Mouse (Mus musculus) heart, postnatal 25 days (tissue): ENCODE measurements around the gene D10Wsu102e. TPM values are rescaled to one million over a fixed set of nuclear protein-coding genes. Genes with fewer than 3 reads are reported as not detected.
"Not testable (repeated sequence)": the region's sequence is repeated elsewhere in the genome, so short reads cannot be mapped to it uniquely, and the experiment has no call there.

Source experiments
- DNase-seq: peaks from one replicate; pipeline ENCODE4 v3.0.0; 2022; ENCODE audit warnings: low spot score
- intact Hi-C: fragments of 180-260 bp; cut with DNase I; formaldehyde crosslinking; loops from one replicate; pipeline ENCODE4 v1.15.1; 2025
- total RNA-seq, 2 experiments: library from RNA; stranded (reverse); gene quantifications; 2 replicates each; pipeline ENCODE4 v1.2.3; 2021

D10Wsu102e gene
- total RNA-seq, 2 experiments from 2014 or later = 0.42 to 0.62 TPM

- DNase-seq = no peak
- intact Hi-C loops = no loop called here
Observed at GRCm38 (mm10) chr10:83380501-83380900, 20.5 kb downstream of the D10Wsu102e start.

DNA sequence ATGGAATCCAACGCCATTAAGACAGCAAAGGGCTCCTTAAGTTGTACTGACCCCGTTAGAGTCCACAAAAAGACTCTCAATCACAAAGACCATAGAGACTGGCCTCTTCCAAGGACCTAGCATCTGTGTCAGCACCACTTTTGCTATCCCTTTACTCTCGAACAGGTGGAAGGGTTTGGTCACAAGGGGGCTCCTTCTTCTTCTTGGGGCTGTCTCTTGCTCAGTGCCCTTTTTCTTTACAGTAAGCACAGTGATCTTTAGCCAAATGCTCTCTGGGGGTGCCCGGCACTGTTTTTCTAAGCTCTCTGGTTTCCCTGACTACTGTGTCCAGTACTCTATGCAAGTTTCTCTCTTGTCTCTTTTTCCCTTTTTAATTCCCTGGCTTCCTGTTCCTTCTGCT, 22.5 kb downstream of the D10Wsu102e start:
- intact Hi-C loops = no loop called here

GRCm38 (mm10) chr10:83382988-83383387, 23.0 kb downstream of the D10Wsu102e start:
- intact Hi-C loops = no loop called here
- no peak for DNase-seq

More for the DNA sequence above, 22.5 kb downstream of the D10Wsu102e start:
- no peak for DNase-seq

DNA sequence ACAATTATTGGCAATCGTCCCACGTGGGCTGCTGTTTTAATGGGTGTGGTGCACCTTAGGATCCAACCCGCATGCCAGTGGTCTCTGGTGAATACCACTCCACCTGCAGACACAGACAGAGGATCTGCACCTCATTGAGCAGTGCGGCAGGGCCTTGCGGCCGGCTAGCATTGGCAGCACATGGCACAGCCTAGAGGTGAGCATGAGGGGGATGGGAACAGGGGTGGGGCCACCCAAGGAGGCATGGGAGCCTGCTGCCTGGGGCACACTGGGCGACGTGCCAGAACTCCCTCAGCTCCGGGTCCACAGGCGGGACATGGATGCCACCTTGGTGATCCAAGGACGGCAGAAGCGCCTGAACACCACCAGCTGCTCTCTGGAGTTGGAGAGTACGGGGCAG, 23.8 kb downstream of the D10Wsu102e start:
- DNase-seq = no peak
- intact Hi-C loops = no loop called here

- no peak for DNase-seq
- intact Hi-C loops = no loop called here
Observed at GRCm38 (mm10) chr10:83384456-83385215, 24.6 kb downstream of the D10Wsu102e start.

DNA sequence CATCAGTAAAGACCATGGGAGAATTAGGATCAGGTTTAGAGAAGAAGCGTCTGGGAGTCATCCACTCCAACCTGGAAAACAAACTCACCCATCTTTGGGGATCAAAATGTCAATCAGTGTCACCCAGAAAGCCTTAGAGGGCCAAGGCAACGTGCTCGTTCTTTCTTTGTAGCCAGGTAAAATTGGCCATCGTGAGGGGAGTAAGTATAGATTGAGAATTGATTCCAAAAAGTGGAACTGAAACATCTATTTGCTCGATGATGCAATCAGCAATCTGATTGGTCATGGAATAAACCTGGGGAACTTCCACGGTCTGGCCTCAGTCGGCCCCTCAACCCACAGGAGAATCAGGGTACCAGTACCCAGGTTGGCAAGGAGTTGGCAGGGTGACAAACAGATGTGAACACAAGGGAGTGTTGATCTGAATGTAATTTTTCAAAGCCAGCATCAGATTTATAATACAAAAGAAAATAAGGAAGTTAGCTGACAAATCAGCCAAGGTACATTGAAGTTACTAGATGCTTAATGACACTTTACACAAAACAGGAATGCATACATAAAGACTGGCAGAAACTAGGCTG, 25.4 kb downstream of the D10Wsu102e start:
- no peak for DNase-seq
- intact Hi-C loops = no loop called here

- DNase-seq = no peak
- intact Hi-C loops = no loop called here
Observed at GRCm38 (mm10) chr10:83397336-83397735, 37.3 kb downstream of the D10Wsu102e start.

- DNase-seq, intact Hi-C loops: not testable (repeated sequence)
Observed at GRCm38 (mm10) chr10:83400896-83401295, 40.9 kb downstream of the D10Wsu102e start.

- DNase-seq = no peak
- intact Hi-C loops = no loop called here
Observed at GRCm38 (mm10) chr10:83405031-83405430, 45.0 kb downstream of the D10Wsu102e start.

- DNase-seq = no peak
- intact Hi-C loops = no loop called here
Observed at GRCm38 (mm10) chr10:83405711-83406110, 45.7 kb downstream of the D10Wsu102e start.

DNA sequence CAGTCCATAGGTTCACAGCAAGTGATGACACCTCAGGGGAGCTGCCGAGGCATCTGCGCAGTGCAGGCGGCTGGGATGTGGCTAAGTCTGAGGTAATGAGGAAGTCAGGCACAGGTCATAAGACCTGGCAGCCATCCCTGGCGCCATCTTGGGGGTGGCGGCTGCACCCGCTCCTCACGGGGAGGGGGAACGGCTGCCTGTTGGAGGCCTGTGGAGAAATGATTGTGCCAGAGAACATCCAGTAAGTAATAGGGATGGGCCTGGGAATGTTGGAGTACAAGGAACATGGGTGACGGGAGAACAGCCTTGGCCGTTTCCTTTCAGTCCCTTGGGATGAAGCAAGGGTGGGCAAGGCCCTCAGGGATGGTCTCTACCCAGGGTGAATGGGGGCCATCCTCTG, 47.1 kb downstream of the D10Wsu102e start:
- intact Hi-C loops = no loop called here
- no peak for DNase-seq

DNA sequence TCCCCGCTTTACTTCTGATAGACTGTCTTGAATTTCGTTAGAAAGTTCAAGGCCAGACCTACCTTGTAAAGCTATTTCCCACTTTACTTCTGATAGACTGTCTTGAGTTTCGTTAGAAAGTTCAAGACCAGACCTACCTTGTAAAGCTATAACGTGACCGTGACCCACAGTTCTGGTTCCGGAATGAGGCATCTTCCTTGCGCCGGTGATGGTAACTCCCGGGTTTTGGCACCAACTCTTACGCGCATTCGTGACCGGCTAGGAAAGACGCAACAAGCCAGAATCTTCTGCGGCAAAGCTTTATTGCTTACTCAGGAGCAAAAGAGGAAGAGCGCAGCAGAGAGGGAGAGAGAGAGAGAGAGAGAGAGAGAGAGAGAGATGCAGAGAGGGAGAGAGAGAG, 58.4 kb downstream of the D10Wsu102e start:
- intact Hi-C loops, DNase-seq: not testable (repeated sequence)

DNA sequence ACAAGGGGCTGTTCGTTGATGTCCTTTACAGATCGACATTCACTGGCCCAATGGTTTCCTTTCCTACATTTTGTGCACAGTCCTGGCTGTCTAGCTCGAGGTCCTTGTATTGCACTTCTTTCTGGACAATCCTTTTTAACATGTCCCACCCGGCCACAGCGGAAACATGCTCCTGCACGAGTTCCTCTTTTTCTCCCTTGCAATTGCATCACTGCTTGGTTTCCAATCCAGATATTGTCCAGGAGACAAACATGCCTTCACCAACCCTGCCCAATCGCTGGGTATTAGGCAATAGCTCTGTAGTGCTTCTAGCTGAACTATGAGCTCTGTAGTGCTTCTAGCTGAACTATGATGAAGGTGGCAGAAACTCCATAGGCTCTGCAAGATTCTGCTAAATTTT, 88.6 kb downstream of the D10Wsu102e start:
- no peak for DNase-seq

DNA sequence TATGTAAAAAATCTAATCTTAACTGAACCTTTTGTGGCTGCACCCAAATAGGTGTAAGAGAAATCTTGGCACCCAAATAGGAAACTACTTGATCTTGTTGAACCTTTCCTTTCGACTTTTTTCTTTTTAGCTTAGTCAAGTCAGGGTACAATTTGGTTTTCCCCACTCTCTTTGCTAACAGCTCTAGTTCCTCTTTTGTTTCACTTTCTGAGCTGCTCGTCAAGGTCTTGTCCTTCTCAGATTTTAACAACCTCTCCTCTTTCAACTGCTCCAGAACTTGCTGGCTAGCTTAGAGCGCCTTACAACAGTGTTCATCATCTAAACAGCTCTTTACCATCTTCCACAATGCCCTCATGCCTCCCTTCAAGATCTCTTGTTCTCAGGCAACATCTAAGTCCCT, 97.5 kb downstream of the D10Wsu102e start:
- intact Hi-C loops = no loop called here
- no peak for DNase-seq

More for the DNA sequence above, 88.6 kb downstream of the D10Wsu102e start:
- intact Hi-C loops = no loop called here

GRCm38 (mm10) chr10:83475226-83475625, 115.2 kb downstream of the D10Wsu102e start:
- intact Hi-C loops = no loop called here
- no peak for DNase-seq

- DNase-seq = no peak
- intact Hi-C loops = no loop called here
Observed at GRCm38 (mm10) chr10:83477286-83477685, 117.3 kb downstream of the D10Wsu102e start.

GRCm38 (mm10) chr10:83490506-83490905, 130.5 kb downstream of the D10Wsu102e start:
- intact Hi-C loops = no loop called here
- DNase-seq = no peak

GRCm38 (mm10) chr10:83497321-83497720, 137.3 kb downstream of the D10Wsu102e start:
- DNase-seq = no peak
- intact Hi-C loops = no loop called here

DNA sequence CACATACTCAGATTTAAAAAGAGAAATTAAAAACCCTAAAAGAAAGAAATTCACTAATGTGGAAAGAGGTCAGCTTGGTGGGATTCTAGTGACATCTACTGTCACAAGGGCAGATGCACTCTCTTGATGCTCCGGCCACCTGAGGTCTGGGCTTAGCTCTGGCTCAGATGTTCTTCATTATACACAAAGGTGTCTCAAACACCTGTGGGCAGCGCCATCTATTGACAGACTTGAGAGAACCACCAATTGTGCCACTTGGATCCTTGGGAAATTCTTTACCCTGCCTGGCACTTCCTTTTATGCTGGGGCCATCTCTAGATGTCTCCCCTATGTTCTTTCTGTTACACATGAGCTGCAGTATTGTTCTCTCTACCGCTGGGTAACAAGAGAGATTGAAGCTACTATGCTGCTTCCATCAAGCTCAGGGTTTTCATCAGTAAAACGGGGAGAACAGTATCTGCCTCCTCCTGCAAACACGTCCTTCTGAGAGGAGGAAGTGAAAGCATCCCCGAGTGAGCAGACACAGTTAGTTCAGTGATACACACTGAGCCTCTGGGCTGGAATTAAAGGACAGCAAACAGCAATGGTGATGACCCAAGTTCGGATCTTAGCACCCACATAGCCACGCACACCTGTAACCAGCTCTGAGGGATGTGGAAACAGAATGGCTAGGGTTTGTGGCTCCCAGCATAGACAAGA, 149.1 kb downstream of the D10Wsu102e start:
- intact Hi-C loops = loop anchor here (5.0 to 10.0 kb wide), 2 partner anchors 144 to 602 kb away; partner anchors contain the start of gene D10Wsu102e
- no peak for DNase-seq

- intact Hi-C loops = no loop called here
Observed at GRCm38 (mm10) chr10:83511304-83511703, 151.3 kb downstream of the D10Wsu102e start.

GRCm38 (mm10) chr10:83513736-83514135, 153.7 kb downstream of the D10Wsu102e start:
- no peak for DNase-seq
- intact Hi-C loops = no loop called here

More at GRCm38 (mm10) chr10:83511304-83511703, 151.3 kb downstream of the D10Wsu102e start:
- DNase-seq = no peak
